Mouse (Mus musculus) NIH3T3 (cell line): ENCODE data around the gene Krt16.

Experiments used
- DNase-seq: peaks from one replicate; pipeline ENCODE4 v3.0.0-alpha.2; 2012; ENCODE audit warnings: low read depth

Gene Krt16

DNA sequence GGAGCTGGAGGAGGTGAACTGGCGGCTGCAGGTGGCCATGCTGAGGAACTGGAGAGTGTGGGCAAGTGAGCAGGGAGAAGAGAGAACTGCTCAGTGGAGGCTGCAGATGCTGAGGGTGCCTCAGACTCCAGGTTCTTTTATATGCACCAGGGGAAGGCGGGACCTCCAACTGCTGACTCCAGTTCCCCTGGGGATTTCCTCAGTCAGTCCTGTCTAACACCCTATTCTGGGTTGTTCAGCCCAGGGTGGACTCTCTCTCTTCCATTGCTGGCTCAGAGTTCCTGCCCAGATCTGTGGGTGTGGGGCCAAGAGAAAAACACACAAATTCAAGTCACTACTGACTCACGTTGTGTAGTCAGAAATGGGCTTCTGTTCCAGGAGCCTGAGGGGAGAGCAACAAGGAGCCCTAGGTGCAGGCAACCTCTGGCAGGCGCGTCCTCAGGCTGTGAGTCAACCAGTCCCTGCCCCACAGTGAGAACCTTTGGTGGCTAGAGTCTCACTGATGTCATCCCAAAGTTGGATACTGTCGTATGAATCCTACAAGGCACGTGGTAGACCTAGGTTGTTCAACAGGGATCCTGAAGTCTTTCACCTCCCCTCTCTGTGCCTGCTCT lies at the start of gene Krt16:
Gene Krt16 (minus strand): TSS at position 51 of the 614 bp plus-strand sequence.
- peak; percentile 14 for DNase-seq

DNA sequence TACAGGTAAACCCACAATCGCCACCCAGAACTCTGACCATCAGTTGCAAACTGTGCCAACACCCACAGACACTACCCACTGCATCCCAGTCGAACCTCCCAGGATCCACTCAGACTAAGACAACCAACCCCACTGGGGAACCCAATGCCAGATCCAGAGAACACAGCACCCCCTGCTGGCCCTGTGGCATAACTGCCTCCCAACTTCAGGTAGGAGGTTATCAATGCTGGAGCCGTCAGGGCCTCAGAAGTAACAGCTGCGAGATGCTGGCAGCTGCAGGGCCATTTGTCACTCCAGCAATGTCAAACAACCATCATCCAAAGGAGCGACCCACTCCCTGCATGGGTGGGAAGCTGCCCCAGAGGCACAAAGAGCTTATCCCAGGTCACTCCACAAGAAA lies 49.1 kb upstream of the Krt16 start:
- DNase-seq: peak; percentile 37

DNA sequence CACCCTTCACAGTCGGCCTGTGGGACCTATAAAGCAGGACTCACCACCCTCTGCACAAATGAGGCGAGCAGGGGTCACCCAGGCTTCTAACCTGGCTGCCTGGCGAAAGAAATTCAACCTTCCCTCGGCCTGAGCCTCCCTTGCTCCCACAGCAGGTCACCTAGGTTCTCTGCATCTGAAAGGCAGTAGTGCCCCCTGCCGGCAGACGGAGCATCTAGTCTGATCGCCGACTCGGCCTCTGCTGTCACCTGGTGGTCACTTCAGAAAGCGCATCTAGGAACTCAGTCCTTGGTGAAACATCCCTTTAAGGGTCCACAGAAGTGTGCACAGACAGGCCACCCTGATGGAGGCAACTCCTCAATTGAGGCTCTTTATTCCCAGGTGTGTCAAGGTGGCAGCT lies 46.6 kb upstream of the Krt16 start:
- peak; percentile 92 for DNase-seq

DNA sequence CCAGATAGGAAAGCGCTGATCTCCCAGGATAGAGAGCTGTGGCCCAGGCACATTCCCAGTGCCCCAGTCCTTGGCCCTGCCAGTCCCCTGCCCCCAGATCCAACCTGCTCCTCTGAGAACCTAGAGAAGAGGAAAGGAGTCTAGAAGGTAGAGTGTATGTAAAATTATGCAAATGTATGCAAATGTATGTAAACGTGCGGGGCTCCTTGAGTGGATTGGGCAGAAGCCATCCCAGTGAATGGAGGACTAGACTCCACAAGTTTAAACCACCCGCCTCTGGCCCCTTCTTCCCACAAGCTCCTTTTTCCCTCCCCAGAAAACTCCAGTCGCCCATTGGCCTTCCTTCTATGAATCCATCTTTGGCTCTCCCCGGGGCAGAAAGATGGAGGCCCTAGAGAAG lies 44.2 kb upstream of the Krt16 start:
- no peak for DNase-seq

DNA sequence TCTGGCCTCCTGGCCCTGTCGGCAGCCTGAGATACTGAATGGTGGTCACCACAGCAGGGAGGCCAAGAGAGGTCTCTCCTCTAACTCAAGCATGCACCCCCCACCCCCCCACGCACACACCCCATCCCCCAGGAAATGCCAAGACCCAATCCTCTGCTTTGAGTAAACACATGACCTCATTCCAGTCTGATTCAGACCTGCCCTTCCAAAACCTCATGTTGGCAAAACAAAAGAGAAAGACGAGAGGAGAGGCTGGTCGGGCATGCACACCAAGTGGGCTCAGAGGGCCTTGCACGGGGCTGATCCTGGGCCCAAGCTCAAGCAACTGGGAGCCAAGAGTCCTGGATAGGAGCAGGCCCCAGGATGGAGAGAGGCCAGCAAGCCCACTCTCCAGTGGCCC lies 41.5 kb upstream of the Krt16 start:
- DNase-seq: peak; percentile 74

DNA sequence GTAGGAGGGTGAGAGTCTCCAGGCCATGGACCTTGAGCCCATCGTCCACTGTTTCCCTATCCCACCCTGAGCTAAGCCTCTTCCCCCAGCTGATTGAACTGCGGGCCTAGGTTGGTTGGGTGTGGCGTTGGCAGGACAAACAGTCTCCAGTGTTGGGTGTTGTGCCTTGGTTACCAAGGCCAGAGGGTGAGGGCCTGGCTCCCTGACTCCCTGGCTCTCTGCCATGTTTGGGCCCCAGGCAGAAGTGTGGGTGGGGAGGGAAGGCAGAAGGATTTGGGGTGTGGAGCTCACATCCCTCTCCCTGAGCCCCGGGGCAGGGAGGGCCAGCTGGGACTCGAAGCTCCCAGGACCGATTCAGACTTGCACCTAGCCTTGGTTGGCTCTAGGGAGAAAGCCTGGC lies 40.2 kb upstream of the Krt16 start:
- peak; percentile 57 for DNase-seq

DNA sequence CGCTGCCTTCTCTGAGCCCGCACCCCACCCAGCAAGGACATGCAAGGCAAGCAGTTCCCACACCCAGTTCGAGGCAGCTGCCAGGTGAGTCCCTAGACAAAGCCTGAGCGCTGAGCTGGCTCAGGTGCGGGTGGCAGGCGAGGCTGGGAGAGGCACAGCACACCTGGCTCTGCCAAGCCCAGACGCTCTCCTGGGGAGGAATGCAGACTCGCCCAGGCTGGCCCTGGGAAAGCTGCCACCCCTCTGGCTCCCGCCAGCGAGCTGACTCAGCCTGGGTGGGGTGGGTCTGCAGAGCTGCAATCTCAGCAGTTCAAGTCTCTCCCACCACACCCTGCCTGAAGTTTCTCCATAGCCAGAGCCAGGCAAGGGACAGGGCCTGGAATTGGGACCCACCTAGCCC lies 38.3 kb upstream of the Krt16 start:
- peak; percentile 91 for DNase-seq

DNA sequence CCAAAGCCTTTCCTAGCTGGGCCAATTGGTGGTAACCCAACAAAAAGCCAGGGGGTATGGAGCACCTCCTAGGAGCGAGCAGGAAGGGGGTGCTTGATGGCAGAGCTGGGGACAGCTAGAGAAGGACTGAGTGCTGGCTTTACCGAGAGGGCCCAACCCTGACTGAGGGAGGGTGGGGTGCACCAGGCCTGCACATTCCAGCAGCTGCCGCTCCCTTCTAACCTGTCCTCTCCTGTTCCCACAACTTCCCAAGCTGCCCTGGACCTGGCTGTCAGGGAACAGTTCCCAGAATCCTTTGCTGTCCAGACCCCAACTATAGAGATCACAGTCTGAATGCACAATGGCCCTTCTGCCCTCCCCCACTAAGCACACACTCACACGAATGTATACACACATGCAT lies 36.3 kb upstream of the Krt16 start:
- no peak for DNase-seq

DNA sequence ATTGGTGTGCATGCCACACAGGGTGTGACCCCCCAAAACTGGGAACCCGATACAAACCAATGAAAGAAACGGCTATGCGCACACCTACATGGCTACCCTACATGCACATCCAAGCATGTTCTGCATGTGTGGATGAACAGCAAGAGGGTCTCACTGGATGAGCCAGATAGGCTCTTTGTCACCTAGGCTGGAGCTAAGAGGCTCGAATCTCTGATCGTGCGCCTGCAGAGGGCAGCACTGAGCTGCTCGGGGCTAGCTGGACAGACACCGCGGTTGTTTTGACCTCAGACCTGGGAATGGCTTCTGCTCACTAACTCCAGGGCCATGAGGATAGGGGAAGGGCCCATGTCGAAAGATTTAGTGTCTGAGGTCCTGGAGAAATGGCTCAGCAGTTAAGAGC lies 33.8 kb upstream of the Krt16 start:
- peak; percentile 88 for DNase-seq

DNA sequence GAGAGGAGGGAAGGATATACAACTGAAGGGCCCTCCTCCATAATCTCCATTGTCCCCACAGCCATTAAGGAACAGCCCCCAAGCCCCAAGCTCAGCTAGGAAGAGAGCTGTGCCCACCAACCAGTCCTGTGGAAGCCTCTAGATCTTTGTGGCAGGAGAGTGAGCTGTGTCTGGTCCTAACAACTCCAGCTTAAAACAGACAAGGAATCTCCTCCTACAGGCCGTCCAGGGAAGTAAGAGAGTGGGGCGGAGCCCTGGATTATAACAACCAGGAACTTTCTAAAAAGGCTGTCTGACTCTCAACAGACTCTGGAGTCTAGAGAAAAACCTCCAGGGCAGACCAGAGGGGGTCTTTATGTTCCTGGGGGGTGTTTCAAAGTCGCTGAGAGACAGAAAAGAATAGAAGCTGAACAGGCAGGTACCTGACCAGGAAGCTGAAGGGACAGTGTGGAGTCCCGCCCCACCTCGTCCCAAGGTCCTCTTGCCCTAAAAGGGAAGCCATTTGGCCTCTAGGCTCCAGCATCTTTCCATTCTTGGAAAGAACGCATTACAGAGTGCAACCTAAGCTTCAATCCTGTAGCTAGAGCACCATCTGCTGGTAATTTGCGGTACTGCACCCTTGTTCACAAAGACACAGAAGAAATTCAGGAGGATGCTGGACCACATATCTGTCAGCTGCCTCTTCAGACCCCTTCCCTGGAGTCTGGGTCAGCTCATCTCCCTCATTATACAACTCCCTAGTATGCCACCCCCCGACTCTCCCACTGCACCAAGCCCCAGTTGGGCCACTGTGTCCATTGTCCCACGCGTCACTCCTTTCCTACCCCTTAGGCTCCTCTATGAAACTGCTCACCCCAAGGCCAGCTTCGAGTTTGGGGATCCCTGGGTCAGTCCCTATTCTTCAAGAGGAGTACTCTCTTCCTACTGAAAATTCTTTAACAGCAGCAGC lies 33.2 kb upstream of the Krt16 start:
- peak; percentile 93 for DNase-seq

DNA sequence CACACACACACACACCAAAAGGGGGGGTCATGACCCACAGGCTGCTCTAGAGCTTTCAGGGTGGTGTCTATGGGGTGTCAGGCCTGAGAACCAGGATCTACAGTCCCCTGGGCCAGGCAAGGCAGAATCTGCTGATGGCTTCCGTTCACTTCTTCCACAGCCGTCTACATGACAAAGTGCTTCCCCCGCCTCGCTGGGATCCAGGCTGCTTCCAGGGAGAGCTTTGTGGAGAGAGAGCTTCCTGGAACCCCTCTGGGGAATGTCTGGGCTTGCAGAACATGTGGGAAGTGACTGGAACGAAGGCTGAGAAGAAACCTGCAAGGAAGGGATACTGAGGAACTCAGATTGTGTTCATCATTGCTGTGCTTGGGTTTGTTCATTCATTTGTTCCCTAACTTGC lies 30.1 kb upstream of the Krt16 start:
- DNase-seq: no peak

DNA sequence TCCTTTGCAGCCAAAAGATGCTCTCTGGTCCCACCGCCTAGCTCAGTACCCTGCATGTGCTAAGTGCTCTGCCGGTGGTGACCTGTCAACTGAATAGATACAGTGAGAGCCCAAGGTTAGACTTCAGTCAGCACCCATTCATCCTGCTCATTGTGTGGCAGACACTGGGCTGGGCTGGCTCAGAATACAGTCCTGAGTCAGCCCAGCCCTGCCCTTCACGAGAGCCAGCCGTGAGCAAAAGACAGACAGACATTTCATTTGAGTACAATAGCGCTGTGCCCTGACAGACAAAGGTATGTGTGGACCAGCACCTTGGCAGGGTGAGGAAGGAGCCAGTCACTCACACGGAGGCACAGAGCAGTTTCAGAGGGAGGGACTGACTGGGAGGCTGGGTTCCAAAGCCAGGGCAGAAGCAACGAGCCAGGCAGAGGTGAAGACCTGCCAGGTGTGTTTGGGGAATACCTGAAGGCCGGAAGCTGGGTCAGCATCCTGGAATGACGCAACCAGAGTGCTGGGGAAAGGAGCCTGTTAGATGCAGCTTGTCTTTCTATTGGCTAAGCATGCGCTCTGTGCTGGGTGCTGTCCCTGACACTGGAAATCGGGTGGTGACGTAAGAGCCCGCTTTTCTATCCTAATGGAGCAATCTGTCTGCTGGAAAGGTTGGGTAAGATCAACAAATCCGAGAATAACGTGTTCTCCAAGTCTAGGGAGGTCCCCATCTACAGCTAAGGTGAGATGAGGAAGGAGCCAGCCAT lies 29.2 kb upstream of the Krt16 start:
- no peak for DNase-seq

DNA sequence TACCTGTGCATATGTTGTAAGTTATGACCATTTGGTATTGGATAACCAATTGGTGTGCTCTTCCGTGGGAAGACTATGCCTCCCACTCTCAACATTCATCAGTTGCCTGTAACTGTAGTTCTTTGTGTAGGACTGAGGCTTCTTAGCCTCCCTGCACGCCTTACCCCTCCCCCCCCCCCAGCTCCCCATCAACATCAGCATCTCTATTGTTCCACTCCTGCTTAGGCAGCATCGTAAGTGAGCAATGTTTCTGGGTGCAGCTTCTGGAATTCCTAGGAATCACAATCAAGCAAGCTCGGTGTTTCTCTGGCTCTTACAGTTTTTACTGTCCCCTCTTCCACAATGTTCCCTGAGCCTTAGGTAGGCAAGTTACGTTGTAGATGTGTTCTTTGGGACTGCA lies 26.8 kb upstream of the Krt16 start:
- no peak for DNase-seq

DNA sequence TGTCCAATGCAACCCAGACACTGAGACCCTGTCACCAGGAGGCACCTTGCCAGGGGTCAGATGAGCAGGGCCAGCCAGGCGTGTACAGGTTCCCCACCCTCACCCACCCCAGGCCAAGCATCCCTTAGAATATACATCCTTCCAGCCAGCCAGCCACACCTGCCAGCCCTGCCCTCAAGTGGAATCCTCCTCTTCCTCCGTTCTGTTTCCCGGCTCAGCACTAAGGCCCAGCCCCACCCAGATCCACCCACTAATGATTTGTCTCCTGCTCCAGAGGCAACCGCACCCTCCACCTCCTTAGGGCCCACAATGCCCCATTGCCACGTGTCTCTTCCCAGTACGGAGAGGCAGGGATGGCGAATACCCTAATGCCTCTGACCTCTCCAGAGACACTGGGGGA lies 26.0 kb upstream of the Krt16 start:
- DNase-seq: no peak

DNA sequence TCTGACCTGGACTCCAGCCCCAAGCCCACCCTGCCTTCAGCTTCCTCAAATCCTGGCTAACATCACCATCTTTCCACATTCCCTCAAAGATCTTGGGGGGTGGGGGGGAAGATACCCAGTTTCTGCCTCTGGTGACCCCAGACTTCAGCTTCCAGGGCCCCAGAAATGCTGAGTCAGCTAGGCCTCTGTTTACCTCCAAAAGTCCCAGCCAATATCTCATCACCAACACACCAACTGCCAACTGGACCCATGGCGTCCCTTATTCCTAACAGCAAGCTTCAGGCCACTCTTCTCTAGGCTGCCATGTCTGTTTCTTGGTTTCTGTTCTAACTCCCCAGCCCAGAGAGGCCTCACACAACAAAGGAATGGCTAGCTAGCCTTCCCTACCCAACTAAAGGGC lies 23.2 kb upstream of the Krt16 start:
- no peak for DNase-seq

DNA sequence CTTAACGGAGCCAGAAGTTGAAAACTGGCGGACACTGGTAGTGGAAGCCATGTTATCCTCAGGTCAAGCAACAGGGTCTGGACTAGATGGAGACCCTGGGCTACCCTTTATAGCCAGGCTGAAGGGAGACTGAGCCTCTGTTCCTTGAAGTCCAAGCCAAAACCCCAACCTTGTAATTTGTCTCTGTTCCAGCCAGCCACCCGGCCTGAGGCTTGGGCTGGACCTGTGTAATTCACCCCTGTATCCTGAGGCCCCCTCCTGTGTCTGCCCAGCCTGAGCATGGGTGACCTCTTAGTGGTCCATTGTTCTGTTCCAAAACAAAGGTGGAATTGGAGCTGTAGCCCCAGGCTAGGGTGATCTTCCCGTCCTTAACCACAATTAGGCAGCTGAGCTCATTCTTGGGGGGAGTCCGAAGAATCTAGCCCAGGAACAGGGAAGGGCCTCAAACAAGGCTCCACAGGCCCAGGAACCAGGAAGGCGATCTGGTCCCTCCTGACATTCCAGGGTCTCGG lies 21.2 kb upstream of the Krt16 start, which contains the start of gene Krt42:
Gene Krt42 (minus strand): TSS at position 51 of the 512 bp plus-strand sequence.
- DNase-seq: no peak

DNA sequence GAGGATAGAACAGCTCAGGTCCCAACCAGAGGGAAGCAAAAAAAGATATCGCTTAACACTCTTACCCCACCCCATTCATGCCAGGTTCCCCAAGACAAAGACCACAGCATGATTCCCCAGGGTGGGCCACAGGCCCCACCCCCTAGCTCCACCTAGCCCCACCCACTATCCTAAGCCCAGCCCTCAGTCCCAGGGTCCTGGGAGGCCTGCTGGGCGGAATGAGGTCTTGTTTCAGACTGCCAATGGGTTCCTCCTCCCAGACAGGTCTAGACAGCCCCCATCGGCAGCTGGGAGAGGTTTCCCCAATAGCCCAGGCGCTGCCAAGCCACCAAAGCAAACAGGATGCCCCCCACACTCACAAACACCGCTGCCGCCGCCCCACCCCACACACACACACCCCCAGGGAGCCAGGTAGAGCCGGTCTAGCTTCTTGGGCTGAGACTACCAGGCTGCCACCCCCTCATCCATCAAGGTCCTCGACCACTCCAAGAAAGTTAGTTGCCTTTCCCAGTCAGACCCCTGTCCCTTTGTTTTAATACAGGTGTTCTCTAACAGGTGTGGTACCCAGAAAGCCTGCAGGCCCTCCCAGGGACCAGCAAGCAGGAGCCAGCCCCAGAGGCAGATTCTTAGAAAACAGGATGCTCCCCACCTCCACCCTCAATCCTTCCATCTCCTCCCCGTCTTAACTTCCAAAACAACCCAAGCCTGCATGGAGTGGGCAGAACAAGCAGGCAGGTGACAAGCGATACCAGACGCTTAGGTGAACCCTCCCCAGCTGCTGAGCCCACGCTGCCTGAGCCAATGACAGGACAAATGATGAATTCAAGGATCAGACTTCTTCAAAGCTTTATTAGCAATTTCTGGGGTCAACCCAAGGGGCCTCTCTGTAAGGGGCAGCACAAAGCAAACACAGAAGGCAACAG lies 13.6 kb upstream of the Krt16 start:
- no peak for DNase-seq

DNA sequence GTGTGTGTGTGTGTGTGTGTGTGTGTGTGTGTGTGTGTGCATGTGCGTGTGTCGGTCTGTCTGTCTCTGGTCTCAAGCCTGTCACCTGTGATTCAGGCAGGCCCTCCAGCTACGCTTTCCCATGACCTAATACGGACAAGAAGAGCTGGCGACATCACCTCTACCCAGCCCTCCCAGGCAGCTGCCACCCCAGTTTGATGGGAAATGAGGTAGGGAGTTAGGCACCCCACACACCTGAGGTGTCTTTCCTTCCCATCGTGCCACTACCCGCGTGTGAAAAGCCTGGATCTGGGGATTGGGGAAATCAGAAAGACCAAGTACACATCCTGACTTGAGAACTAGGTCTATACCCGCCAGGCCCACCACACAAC lies 12.5 kb upstream of the Krt16 start:
- DNase-seq: no peak

DNA sequence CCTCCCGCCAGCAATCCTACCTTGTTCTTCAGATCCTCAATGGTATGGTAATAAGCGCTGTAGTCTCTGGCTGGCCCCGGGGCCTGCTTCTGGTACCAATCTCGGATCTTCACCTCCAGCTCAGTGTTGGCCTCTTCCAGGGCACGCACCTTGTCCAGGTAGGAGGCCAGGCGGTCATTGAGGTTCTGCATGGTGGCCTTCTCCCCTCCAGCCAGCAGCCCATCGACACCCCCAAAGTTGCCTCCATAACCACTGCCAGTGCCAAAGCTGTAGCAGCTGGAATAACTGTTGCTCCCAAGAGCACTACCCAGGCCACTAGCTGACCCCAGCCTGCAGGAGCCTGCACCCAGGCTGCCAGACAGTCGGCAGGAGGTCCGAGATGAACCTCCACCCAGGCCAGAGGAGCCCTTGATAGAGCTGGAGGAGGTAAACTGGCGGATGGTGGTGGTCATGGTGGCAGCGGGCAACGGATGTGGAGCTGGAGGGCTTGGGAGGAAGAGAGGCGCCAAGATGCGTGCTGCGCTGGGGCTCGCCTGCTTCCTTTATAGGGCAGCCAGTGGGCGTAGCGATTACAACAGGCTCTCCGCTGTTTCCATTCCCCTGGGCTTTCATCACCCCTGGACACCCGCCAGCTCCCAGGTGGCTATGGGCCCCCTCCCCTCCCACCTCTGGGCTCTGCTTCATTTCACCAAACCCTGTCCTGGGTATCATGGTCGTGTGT lies 12.0 kb upstream of the Krt16 start, which contains the start of gene Krt17:
Gene Krt17 (minus strand): TSS at position 516 of the 721 bp plus-strand sequence.
- no peak for DNase-seq

DNA sequence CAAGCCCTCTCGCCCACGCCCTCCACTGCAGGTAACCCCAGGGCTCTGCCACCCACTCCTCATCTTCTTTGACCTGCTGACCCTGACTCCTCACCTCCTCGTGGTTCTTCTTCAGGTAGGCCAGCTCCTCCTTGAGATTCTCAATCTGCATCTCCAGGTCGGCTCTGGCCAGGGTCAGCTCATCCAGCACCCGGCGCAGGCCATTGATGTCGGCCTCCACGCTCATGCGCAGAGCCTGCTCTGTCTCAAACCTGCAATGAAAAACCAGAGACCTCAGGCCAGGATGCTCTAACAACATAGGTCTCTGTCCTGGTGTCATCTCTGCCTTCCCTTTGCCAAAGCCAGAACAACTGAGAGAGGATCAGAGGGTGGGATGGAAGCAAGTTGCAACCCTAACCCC lies 10.4 kb upstream of the Krt16 start:
- DNase-seq: no peak

DNA sequence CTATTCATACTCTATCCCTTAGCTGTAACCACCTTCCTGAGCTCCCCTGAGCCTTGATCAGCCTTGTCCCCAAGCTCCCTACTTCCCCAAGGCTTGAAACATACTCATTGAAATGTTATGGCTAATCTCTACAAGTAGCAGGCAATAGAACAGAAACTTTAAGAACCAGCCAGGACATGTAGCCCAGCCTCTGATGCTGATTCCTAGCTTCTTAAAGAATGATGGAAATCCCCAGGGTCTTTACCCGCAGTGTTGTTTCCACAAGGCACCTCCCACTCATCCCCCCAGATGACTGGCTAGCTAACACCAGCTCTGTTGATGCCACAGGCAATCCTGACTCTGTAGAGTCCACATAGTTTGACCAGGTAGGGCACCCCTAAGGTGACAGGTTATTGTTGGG lies 9.3 kb upstream of the Krt16 start:
- no peak for DNase-seq
